Mouse (Mus musculus) urinary bladder, postnatal 10 days (tissue): ENCODE measurements around the gene Ppip5k2.

Experiments
- DNase-seq: peaks from one replicate; pipeline ENCODE4 v3.0.0; 2022; ENCODE audit warnings: low spot score

Ppip5k2 gene

DNA sequence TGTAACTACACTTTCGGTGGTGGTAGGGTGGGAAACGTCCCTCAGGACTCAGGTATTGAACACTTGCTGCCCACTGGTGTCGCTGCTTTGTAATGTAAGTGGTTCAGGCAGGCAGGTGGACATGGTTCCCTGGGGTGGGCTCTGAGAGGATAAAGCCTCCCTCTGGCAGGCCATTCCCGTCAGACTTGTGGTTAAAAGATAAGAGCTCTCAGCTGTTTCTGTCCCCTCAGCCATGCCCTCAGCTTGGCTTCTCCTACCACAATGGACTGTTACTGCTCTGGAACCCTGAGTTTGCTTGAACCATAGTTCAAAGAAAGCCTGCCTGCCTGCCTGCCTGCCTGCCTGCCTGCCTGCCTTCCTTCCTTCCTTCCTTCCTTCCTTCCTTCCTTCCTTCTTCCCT lies 15.8 kb downstream of the Ppip5k2 start:
- no peak for DNase-seq

DNA sequence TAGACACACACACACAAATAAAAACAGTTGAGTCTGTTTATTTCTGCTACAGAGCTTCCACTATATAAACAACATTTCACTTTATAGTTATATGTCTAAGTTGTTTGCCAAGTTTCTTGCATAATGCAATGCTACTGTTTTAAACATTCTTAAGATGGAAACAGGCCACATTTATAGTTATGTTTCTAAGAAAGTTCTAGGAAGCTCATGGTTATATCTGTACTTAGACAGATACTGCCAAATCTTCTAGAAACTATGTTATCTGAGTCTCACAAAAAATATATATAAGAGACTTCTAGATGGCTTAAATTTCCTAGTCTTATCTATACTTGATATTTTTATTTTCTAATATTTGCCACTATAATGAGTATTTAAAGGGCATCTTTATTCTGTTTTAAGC lies 17.0 kb downstream of the Ppip5k2 start:
- DNase-seq, result no peak

DNA sequence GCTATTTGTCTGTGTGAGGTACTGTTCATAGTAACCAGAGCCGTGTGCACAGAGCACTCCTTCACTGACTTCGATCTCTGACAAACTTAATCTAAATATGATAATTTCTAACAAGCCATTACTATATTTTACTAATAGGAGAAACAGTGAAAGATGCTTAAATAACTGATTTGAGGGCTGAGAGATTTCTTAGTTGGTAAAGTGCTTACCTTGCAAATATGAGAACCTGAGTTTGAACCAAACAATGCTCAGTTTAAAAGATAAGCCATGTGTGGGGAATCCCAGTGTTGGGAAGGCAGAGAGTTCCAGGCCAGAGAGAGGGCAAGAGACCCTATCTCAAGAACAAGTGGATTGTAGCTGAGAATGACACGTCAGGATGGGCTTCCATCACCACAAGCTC lies 22.0 kb downstream of the Ppip5k2 start:
- DNase-seq, result no peak

DNA sequence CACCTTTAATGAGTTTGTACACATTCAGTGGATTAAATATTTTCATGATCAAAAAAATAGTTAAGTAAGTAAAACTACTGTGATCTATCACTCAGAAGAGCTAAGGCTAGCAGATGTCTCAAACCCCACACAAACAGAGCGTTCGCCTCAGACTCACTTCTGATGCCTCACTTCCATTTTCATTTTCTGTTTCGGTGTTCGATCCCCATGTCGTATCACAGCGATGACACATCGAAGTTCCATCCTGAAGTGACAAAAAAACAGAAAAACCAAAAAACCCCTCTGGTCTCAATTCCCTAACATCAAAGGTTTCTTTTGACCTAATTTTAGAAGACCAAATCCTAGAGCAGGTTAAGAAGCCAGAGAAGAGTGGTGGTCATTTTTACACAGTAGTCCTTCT lies 23.9 kb downstream of the Ppip5k2 start:
- no peak for DNase-seq

DNA sequence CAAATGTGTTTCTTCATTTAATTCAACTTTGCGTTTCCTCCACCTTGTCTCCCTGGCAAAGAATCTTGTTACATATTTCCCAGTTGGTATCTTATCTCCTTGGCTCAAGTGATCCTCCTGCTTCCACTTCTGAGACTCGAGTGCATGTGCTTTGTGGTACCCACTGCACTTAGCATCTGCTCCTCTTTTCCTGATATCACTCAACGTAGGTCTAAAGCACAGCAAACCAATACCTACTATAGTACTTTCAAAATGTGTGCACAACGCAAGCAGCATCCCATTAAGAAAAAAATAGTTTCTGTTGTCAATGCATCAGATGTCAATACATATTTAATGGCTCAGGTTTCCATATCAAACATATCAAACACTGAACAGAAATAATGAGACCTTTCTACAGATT lies 24.5 kb downstream of the Ppip5k2 start:
- DNase-seq, result no peak

DNA sequence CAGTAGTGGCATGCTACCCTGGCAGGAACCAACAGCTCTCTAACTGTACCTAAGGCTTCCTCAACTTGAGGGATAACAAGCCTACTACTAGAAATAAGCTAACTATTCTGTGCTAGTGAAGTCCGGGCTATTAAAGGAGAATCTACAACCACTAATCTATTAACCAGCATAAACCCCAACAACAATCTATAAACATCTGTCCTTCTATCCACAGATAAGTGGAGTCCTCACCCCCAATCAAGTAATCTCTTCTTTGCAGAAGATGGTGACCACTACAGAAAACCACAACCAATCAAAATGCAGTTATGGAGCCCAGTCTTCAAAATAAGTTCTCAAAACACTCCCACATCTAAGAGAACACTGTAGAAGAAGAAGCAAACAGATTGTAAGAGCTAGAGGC lies 27.1 kb downstream of the Ppip5k2 start:
- no peak for DNase-seq

DNA sequence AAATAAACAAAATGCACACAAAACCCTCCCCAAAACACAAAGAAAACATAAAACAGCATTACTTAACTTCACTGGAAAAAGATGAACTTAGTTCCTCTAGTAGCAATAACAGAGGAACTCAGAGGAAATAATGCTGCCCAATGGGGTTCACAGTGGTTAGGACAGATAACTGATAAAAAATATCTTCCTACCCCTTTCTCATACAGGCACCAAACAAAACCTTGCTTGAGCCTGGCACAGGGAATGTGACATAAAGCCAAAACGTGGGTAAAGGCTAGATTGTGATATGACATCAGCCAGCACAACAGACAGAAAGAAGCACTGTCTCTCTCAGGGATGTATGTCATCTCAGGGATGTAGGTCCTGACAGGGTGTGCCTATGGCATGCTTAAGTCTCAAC lies 40.9 kb downstream of the Ppip5k2 start:
- no peak for DNase-seq

DNA sequence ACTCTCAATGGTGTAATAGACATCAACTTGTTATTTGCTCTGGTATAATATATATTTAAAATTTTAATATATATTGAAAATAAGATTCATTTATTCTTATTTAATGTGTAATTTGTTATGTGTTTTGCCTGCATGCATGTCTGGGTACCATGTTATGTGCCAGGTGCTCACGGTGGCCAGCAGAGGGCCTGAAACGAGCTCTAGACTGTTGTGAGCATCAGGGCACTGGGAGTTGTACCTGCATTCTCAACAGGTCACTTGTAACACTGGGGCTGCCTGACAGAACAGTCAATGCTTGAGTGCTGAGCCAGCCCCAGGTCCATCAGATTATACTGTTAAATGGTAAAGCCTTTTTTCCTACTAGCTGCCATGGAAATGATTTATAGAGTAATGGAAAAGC lies 43.5 kb downstream of the Ppip5k2 start:
- no peak for DNase-seq

DNA sequence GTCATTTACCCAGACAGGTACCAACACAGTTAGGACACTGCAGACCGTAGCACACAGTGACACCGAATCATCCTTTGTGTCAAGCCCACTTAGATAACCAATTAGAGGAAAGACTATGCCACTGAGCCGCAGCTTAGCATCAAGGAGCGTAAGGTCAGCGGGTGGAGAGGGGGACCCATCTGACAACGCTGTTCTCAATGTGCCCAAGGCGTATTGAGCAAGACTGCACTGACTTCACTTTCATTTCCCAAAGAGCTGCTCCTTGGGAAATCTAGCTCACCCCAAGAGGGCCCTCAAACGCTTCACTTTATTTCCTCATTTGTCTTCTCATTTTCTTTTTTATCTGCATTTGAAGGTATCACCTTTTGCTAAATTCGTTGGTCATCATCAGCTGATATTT lies 51.8 kb downstream of the Ppip5k2 start:
- DNase-seq, result no peak

DNA sequence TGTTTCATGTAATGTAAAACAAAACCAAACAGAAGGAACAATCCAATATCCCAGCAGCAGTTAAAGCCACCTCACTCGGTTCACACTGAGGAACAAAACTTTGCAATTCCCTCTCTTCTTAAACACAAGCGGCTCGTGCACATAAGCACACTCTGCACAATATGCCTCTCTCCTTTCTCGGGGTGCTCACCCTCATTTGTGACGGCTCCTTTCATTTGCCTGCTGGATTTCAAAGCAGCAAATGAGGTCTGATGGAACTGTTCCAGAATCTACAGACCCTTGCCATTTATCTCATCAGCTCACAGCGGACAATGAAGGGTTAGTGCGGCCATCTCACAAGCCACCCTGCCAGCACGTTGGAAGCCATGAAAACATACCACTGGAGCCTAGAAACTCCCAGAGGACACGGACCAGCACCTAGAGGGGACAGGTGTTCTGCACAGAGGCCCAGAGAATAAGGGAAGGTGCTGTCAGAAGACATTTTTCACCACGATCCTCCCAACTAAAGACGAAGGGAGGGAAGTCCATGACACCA lies 55.8 kb downstream of the Ppip5k2 start:
- DNase-seq, result no peak

DNA sequence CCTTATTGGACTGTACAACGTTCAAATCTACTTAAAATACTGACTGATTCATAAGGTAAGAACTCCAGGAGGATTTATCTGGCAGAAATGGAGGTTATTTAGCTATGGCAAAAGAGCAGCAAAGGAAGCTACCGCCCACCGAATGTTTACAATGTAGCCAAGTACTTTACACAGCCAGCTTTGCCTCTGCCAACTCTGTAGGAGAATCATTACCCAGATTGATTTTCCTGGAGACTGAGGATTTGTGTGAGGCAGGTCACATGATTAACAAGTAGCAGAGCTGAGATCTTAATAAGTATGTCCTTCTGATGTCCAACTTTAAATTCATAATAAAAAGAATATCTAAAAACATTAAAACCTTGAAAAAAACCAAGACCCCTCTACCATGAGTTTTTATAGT lies 59.7 kb downstream of the Ppip5k2 start:
- no peak for DNase-seq

DNA sequence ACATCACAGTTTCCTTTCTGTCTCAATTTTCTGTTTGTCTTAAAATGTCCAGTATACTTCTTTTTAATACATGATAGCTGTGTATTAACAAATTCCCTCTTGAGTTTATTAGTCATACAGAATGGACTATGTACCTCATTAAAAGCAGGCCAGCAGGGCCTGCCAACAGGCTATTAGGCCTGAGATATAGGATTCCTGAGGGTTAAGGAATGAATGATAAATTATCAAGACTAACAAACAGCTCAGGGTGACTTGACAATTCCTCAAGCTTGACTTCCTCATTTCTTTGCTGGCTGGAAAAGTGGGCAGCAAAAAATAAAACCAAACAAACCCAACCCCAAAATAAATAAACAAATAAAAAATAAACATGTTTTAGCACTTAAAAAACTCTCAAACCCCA lies 64.8 kb downstream of the Ppip5k2 start:
- no peak for DNase-seq

DNA sequence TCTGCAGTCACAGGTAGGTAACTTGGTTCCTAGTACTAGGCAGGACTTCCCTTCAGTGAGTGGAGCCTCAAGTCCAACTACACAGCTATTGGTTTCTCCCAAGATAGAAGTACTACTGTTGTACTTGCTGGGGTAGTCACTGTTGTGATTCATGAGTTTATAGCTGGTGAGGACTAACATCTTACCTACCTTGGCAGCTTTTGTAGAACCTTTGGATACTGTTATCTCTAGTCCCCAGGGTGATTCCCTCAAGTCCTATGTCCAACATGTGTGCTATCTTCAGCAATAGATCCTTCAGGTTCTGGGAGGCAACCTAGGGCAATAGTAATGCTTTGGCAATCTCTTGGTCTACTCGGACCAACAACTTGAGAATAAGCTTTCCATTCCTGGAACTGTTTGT lies 65.6 kb downstream of the Ppip5k2 start:
- DNase-seq, result no peak

DNA sequence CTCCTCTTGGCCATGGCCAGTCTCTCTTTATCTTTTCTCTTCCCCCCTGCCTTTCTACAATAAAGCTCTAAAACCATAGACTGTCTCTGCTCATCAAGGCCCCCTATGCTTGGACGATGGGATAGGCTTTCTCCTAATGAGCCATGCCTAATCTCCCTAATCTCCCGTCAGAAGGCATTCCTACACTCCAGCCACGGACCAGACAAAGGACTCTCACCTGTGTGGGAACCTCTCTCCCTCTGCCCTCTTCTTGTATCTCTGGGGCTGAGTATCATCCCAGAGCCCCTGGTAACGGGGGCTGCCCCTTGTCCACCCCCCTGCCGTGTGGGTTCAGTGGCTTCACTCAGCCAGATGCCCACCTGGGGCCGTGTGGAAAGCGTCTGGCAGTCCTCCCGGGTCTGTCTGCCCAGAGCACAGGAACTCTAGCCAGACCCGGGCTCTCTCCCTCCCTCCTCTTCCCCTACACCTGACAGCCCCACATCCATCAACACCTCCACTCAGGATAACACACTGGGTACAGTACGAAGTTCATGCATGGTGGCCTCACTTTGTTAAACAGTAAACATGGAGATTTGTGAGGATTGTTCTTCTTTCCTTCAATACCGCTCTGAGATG lies 71.1 kb downstream of the Ppip5k2 start:
- no peak for DNase-seq

DNA sequence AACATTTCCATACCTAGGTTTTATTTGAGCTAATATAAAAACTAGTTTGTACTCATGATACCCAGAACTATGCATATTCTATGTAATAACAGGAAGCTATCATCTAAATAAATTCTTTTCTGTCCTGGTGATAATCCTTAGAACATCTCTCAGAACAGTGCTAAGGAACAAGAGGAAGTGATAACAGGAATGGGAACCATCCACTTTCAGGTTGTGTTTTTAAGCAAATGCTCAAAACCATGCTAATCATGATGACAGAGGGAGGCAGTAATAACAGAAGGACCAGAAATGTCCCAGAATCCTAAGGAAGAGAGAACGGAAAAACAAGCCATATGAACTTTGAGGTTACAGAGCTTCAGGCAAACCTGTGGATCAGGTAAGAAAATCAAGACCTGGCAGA lies 72.9 kb downstream of the Ppip5k2 start:
- no peak for DNase-seq

DNA sequence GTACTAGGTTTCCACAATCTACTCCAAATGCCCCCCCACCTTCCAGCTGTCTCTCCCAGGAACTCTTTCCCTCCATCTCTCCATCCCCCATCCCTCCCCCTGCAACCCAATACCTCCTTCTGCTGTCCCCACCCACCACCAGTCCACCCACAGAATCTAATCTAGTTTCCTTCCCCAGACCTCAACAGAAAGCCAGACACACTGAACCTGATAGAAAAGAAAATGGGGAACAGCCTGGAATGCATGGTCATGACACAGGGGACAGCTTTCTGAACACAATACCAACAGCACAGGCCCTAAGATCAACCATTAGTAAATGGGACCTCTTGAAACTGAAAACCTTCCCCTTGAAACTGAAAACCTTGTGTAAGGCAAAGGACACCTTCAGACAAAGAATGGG lies 76.4 kb downstream of the Ppip5k2 start:
- DNase-seq, result no peak

DNA sequence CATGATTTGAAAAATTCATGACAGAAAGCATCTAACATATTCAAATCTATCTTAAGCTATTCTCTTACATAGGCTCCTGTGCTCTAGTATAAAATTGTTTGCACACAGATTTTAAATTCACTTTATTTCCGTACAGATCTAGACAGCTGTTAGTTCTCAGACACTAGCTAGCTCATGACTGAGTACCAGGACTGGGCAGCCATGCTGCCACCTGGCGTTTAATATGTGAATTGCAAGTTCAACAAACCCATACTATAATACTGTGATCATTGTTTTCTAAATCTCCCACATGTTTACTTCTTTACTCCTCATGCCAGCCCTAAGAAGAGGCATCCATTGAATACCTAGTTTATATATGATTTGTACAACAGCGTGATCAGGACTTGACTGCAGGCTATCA lies 81.5 kb downstream of the Ppip5k2 start:
- DNase-seq, result no peak

DNA sequence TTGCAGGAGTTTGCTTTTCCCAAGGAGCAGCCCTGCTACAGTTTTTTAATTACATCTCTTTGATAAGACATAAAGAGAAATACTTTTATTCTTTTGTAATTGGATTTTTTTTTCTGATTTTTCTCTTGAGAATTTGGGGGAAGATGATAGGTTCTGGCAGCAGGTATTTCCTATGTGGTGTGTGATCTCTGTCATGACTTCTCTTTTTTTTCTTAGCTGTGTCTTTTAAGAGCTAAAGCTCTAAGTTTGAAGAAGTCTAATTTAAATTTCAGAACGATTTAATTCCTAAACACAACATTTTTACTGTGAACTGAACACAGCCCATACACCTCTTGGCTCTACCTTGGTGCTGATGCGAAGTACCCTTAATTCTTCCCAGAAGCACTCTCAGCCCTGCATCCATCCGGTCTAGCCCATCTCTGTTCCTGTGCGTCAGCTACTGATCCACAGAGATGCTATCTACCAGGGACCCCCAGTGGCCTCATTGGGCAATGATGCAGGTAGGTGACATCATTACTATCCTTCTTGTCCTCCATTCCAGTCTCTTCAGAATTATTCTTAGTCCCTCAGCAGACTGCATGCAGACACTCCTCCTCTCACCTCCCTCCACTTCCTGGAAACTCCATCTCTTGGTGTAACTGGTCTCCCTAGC lies 93.6 kb downstream of the Ppip5k2 start:
- no peak for DNase-seq

DNA sequence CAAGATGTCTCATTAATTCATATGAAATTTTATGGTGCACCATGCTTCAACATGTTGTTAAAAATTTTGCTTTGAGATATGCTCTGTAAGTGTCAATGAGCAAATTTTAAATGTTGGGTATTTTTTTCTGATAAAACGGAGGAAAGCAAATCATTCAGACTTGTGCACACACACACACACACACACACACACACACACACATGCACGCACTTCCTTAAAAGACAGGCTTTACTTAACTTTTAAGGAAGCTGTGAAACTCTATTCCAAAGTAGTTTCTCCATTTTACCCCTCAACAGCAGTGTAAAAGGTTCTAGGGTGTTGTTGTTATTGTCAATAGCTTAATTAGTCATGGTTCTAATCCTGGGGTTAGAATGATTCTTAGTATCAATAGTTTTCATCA lies 94.1 kb downstream of the Ppip5k2 start:
- DNase-seq, result no peak

DNA sequence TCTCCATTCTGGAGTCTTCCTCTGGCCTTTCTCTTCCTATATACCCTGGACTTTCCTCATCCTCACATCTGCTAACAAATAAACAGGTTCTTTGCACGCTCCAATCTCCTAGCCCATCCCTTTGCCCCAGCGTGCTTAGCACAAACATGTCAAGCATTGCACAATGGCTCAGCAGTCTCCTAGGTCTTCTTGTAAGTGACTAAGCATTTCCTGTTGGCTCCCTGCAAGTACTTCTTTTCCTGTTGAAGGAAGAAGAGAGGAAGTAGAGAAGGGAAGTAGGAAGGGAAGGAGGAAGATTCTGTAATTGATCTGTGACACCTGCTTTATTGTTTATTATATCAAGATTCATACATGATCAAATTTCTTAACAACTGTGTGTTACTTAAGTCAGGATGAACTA lies 97.4 kb downstream of the Ppip5k2 start:
- no peak for DNase-seq

DNA sequence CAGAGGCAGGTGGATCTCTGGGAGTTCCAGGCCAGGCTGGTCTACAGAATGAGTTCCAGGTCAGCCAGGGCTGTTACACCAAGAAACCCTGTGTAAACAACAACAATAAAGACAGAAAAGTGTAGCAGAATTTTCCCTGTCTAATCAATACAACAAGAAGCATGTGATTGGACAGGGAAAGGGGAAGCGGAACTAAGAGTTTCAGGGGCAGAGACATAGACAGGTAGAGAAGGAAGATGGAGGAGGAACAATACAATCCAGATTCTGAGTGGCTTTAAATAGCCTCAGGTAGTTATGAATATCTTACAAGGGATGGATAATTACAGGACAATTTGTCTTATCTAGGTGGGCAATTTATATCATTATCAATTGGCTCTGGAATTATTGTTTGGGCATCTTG lies 102.9 kb downstream of the Ppip5k2 start:
- DNase-seq, result no peak

DNA sequence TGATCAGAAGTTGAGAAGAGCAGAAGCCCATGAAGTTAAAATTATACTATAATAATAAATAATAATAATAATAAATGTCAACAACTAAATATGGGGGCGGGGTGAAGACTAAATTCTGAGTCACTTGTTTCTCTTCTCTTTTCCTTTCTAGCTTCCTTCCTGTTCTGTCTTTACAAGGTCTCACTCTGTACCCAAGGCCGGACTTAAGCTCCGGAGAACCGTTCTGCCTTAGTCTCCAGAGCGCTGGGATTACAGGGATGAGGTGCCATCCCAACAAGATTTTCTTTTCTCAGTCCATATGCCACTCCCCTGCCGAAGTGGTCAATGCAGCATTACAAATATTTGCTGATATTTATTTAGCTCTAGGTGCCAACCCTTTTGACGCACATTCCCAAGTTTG lies 107.9 kb downstream of the Ppip5k2 start:
- no peak for DNase-seq

DNA sequence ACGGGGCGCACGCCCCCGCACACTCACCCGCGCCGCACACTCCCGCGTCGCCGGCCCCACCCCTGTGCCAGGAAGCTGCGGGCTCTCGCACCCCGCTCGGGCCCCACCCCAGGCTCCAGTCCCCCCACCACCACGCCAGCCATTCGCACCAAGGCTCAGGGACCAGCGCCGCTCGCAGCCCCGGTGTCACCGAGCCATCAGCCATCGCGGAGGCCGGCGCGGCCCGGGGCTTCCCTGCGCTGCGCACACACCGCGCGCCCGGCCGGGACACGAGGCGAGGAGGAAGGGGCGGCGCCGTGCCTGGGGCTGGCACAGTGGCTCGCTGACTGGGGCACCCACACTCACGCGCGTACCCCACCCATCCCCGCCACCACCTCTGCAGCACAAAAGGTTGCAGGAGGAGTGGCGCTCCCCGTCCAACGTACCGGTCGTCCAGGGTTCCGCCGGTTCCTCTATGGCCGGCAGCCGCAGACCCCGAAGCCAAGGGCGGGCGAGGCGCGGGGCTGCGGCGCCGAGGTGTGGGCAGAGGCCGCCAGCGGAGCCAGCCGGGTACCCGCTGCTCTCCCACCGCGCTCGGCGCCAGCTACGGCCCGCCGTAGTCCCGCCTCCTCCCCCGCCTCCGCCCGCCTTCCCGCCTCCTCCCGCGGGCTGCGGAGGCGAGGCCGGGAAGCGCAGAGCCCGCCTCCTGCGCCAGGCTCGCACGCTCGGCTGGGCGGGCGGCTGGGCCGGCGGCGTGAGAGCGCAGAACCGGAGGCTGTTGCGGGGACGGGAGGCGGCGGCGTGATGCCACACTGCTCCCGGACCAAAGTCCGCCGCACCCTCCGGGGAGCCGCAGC lies 108.6 kb downstream of the Ppip5k2 start, which contains the start of gene D1Ertd622e:
Gene D1Ertd622e (minus strand): TSS at position 669 of the 836 bp plus-strand sequence.
- peak; percentile 23 for DNase-seq
